Mouse (Mus musculus): ENCODE measurements around the gene Chd2.

Chd2 gene

DNA sequence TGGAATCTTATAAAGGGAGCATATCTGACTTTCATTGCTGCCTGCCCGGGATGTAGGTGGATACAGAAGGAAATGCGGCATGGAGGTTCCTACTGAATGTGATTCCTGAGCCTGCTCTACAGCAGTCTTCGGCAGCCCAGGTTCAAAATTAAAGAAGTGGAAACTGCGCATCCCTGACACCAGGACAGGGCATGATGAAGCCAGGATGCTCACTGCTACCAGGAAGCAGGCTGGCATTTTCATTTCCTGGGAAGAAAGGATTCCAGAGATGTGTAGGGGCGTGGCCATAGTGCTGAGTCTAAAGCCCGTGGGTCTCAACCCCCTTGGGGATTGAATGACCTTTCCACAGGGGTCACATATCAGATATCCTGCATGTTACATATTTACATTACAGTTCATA, 163.6 kb downstream of the Chd2 start:
- TF ChIP-seq GATA4 (IDR thresholded peaks at IDR 0.05; ENCODE audit: insufficient replicate concordance, low read length) = no peak

DNA sequence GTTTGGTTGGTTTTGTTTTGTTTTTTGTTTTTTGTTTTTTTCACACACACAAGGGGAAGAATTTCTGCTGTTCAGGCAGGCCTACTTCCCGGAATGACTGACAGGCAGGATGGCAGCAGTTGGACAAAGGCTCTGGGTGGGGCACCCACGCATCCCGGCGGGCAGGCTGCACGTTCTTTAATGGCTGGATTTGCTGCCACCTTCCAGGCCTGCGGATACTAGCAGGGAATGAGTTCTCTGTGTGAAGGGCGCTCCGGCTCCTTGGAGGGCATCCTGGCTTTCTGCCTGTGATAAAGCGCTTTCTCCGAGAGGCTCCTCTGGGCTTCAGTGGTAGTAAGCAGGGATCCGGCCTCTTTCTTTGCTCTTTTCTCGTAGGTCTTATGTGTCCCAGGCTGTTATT, 164.3 kb downstream of the Chd2 start:
- TF ChIP-seq GATA4 (IDR thresholded peaks at IDR 0.05; ENCODE audit: insufficient replicate concordance, low read length) = no peak
